Mouse (Mus musculus): ENCODE measurements around the gene Gstm4. TPM values are rescaled to one million over a fixed set of nuclear protein-coding genes. Genes with fewer than 3 reads are reported as not detected.

Gstm4 gene
- polyA plus RNA-seq, 2 experiments = 14.4 to 14.5 TPM

GRCm38 (mm10) chr3:108090561-108090960 is 45.9 kb upstream of the Gstm4 start:
- Histone ChIP-seq H3K4me3 (replicated peaks; ENCODE audit: low read length) (no peak overlapping the region), H3K4me2 (replicated peaks; ENCODE audit: low read depth, low read length, severe bottlenecking) (no peak overlapping the region), H3K9ac (ENCODE audit: low read depth, low read length, severe bottlenecking) (no peak overlapping the region), H3K27me3 (ENCODE audit: control insufficient read depth, insufficient read depth, low read length) (no peaks in the 10 kb centered on the region), H3K4me1 (ENCODE audit: control insufficient read depth, insufficient read depth, low read length) (peaks cover 17% of the 10 kb centered on the region), H3K27ac (replicated peaks; ENCODE audit: low read depth, low read length) (no peak overlapping the region), H3K9me3 (ENCODE audit: control insufficient read depth, low read length) (no peaks in the 10 kb centered on the region), H3K36me3 (ENCODE audit: control insufficient read depth, insufficient read depth, low read length) (no peaks in the 10 kb centered on the region)
- WGBS = 86% methylated on average over 2 of the region's 2 CpGs
- no peak for ATAC-seq (ENCODE audit: low FRiP score, low read depth)
- DNase-seq (ENCODE audit: low spot score) = no peak
- TF ChIP-seq POLR2A (IDR thresholded peaks at IDR 0.05; ENCODE audit: borderline replicate concordance, extremely low read depth, insufficient read depth, insufficient read length) = no peak

- no peak overlapping the region for H3K4me2 ChIP-seq (replicated peaks; ENCODE audit: low read depth, low read length, severe bottlenecking)
- H3K27ac ChIP-seq (replicated peaks; ENCODE audit: low read depth, low read length) = no peak overlapping the region
- no peak overlapping the region for H3K4me3 ChIP-seq (replicated peaks; ENCODE audit: low read length)
- no peak overlapping the region for H3K9ac ChIP-seq (ENCODE audit: low read depth, low read length, severe bottlenecking)
- TF ChIP-seq POLR2A (IDR thresholded peaks at IDR 0.05; ENCODE audit: borderline replicate concordance, extremely low read depth, insufficient read depth, insufficient read length) = no peak
- H3K4me1 ChIP-seq (ENCODE audit: control insufficient read depth, insufficient read depth, low read length) = peaks cover 17% of the 10 kb centered on the region
- DNase-seq (ENCODE audit: low spot score) (no peak), ATAC-seq (ENCODE audit: low FRiP score, low read depth) (no peak)
- H3K9me3 ChIP-seq (ENCODE audit: control insufficient read depth, low read length) = no peaks in the 10 kb centered on the region
- 34% methylated on average over 2 of the region's 2 CpGs for WGBS
- no peaks in the 10 kb centered on the region for H3K27me3 ChIP-seq (ENCODE audit: control insufficient read depth, insufficient read depth, low read length)
- no peaks in the 10 kb centered on the region for H3K36me3 ChIP-seq (ENCODE audit: control insufficient read depth, insufficient read depth, low read length)
Measured at GRCm38 (mm10) chr3:108089916-108090315, 45.2 kb upstream of the Gstm4 start.

- H3K27me3 ChIP-seq (ENCODE audit: control insufficient read depth, insufficient read depth, low read length) = no peaks in the 10 kb centered on the region
- H3K27ac ChIP-seq (replicated peaks; ENCODE audit: low read depth, low read length) = no peak overlapping the region
- peaks cover 27% of the 10 kb centered on the region for H3K4me1 ChIP-seq (ENCODE audit: control insufficient read depth, insufficient read depth, low read length)
- H3K9ac ChIP-seq (ENCODE audit: low read depth, low read length, severe bottlenecking) = 0 out of 2 replicates have a peak overlapping the region, but pooled peaks have one; percentile 12
- no peaks in the 10 kb centered on the region for H3K36me3 ChIP-seq (ENCODE audit: control insufficient read depth, insufficient read depth, low read length)
- WGBS = 39% methylated on average over 5 of the region's 5 CpGs
- ATAC-seq (ENCODE audit: low FRiP score, low read depth) (no peak), DNase-seq (ENCODE audit: low spot score) (peak; percentile 23)
- no peak overlapping the region for H3K4me2 ChIP-seq (replicated peaks; ENCODE audit: low read depth, low read length, severe bottlenecking)
- H3K4me3 ChIP-seq (replicated peaks; ENCODE audit: low read length) = no peak overlapping the region
- TF ChIP-seq POLR2A (IDR thresholded peaks at IDR 0.05; ENCODE audit: borderline replicate concordance, extremely low read depth, insufficient read depth, insufficient read length) = no peak
- H3K9me3 ChIP-seq (ENCODE audit: control insufficient read depth, low read length) = no peaks in the 10 kb centered on the region
Measured at GRCm38 (mm10) chr3:108088842-108089380, 44.2 kb upstream of the Gstm4 start.

- ATAC-seq (ENCODE audit: low FRiP score, low read depth) = no peak
- Histone ChIP-seq H3K9ac (ENCODE audit: low read depth, low read length, severe bottlenecking) (no peak overlapping the region), H3K4me1 (ENCODE audit: control insufficient read depth, insufficient read depth, low read length) (peaks cover 38% of the 10 kb centered on the region), H3K36me3 (ENCODE audit: control insufficient read depth, insufficient read depth, low read length) (no peaks in the 10 kb centered on the region), H3K4me3 (replicated peaks; ENCODE audit: low read length) (peak overlapping the region; percentile 64; the same call in 1 of the 2 replicates), H3K4me2 (replicated peaks; ENCODE audit: low read depth, low read length, severe bottlenecking) (no peak overlapping the region; the same call in 1 of the 2 replicates), H3K27me3 (ENCODE audit: control insufficient read depth, insufficient read depth, low read length) (no peaks in the 10 kb centered on the region), H3K9me3 (ENCODE audit: control insufficient read depth, low read length) (no peaks in the 10 kb centered on the region), H3K27ac (replicated peaks; ENCODE audit: low read depth, low read length) (no peak overlapping the region)
- 92% methylated on average over 3 of the region's 3 CpGs for WGBS
- no peak for TF ChIP-seq POLR2A (IDR thresholded peaks at IDR 0.05; ENCODE audit: borderline replicate concordance, extremely low read depth, insufficient read depth, insufficient read length)
- DNase-seq (ENCODE audit: low spot score) = no peak
Measured at GRCm38 (mm10) chr3:108087329-108087728, 42.6 kb upstream of the Gstm4 start.

GRCm38 (mm10) chr3:108086470-108086979 is 41.8 kb upstream of the Gstm4 start, which contains the start of gene Ampd2:
Gene Ampd2, minus strand, starts transcription at chr3:108086651.
- WGBS = 1% methylated on average over 24 of the region's 29 CpGs
- ATAC-seq (ENCODE audit: low FRiP score, low read depth) = peak; percentile 8; the same call in 1 of the 2 replicates
- Histone ChIP-seq H3K36me3 (ENCODE audit: control insufficient read depth, insufficient read depth, low read length) (no peaks in the 10 kb centered on the region), H3K27ac (replicated peaks; ENCODE audit: low read depth, low read length) (peak within 1 kb of the TSS; percentile 76), H3K9ac (ENCODE audit: low read depth, low read length, severe bottlenecking) (peak within 1 kb of the TSS; percentile 68), H3K9me3 (ENCODE audit: control insufficient read depth, low read length) (no peaks in the 10 kb centered on the region), H3K4me3 (replicated peaks; ENCODE audit: low read length) (peak within 1 kb of the TSS; percentile 64), H3K27me3 (ENCODE audit: control insufficient read depth, insufficient read depth, low read length) (no peaks in the 10 kb centered on the region), H3K4me1 (ENCODE audit: control insufficient read depth, insufficient read depth, low read length) (peaks cover 45% of the 10 kb centered on the region), H3K4me2 (replicated peaks; ENCODE audit: low read depth, low read length, severe bottlenecking) (peak within 1 kb of the TSS; percentile 100)
- TF ChIP-seq POLR2A (IDR thresholded peaks at IDR 0.05; ENCODE audit: borderline replicate concordance, extremely low read depth, insufficient read depth, insufficient read length) = no peak
- DNase-seq (ENCODE audit: low spot score) = peak; percentile 71
